ENCODE assay signal across 25 mouse cellular contexts in the genomic region with DNA sequence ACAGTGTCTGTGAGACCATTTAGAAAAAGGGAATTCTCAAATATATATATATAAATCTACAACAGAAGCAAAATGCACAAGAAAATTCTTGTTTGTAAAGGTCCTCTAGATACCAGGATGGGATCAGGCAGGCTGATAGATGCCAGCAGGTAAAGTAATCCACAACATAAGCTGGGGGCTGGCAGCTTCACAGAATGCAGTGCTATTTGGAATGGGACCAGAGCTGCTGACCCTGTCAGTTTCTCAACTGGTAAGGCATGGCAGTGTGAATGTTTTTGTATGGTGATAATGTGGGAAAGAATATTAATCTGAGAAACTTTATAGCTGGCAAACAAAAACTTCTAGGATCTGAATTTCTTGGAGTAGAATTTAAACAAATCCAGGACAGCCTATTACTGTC.
"Had no signal": no experiment of that assay in that cellular context is flagged by ENCODE, and none has a peak within 500 bp of the region (broad histone marks: within the 10 kb centered on the region; RNA-seq: fewer than 3 reads in every experiment).

No protein-coding gene starts in this region.

- DNase-seq: gastrocnemius, postnatal 14 days; gastrocnemius, postnatal 36 days; heart, adult 11 months; heart, adult 2 months; heart, postnatal 14 days; heart, postnatal 36 days; kidney, adult 11 months; kidney, adult 2 months; kidney, adult 9 months; kidney, postnatal 14 days; kidney, postnatal 36 days; layer of hippocampus, adult 9-11 months; layer of hippocampus, postnatal 36 days had no signal

- H3K4me1 ChIP-seq: heart, embryonic 13.5 days; heart, embryonic 15.5 days; hindbrain, embryonic 13.5 days; kidney, embryonic 15.5 days; limb, embryonic 13.5 days; limb, embryonic 15.5 days; liver, embryonic 12.5 days had no signal

- ATAC-seq: hindbrain, embryonic 16.5 days; intestine, embryonic 16.5 days; liver, embryonic 12.5 days had no signal

- H3K27me3 ChIP-seq: heart, embryonic 13.5 days; heart, embryonic 15.5 days; hindbrain, embryonic 13.5 days; kidney, embryonic 15.5 days; limb, embryonic 13.5 days; limb, embryonic 15.5 days; liver, embryonic 12.5 days had no signal

- H3K27ac ChIP-seq: heart, adult 2 months; heart, embryonic 13.5 days; heart, embryonic 15.5 days; hindbrain, embryonic 13.5 days; kidney, embryonic 15.5 days; kidney, postnatal 0 days; limb, embryonic 13.5 days; limb, embryonic 15.5 days; liver, embryonic 12.5 days; liver, embryonic 14.5 days had no signal

- H3K36me3 ChIP-seq: heart, embryonic 13.5 days; heart, embryonic 15.5 days; hindbrain, embryonic 13.5 days; kidney, embryonic 15.5 days; limb, embryonic 13.5 days; limb, embryonic 15.5 days; liver, embryonic 12.5 days had no signal

- H3K9me3 ChIP-seq: heart, embryonic 13.5 days; heart, embryonic 15.5 days; hindbrain, embryonic 13.5 days; kidney, embryonic 15.5 days; limb, embryonic 13.5 days; limb, embryonic 15.5 days; liver, embryonic 12.5 days had no signal

- H3K4me3 ChIP-seq: heart, adult 2 months; heart, embryonic 13.5 days; heart, embryonic 15.5 days; hindbrain, embryonic 13.5 days; kidney, embryonic 15.5 days; limb, embryonic 13.5 days; limb, embryonic 15.5 days; liver, embryonic 12.5 days had no signal

- H3K4me2 ChIP-seq: heart, embryonic 11.5 days; heart, embryonic 13.5 days; heart, embryonic 15.5 days; hindbrain, embryonic 13.5 days; kidney, embryonic 15.5 days; limb, embryonic 13.5 days; limb, embryonic 15.5 days; liver, embryonic 12.5 days had no signal

- H3K9ac ChIP-seq: heart, embryonic 13.5 days; heart, embryonic 15.5 days; hindbrain, embryonic 13.5 days; kidney, embryonic 15.5 days; limb, embryonic 13.5 days; limb, embryonic 15.5 days; liver, embryonic 12.5 days; liver, embryonic 14.5 days had no signal
